Mouse (Mus musculus) neural tube, embryonic 15.5 days (tissue): ENCODE measurements around the gene Gpr153. TPM values are rescaled to one million over a fixed set of nuclear protein-coding genes. Genes with fewer than 3 reads are reported as not detected.
"Not testable (repeated sequence)": the region's sequence is repeated elsewhere in the genome, so short reads cannot be mapped to it uniquely, and the experiment has no call there.

ENCODE experiments used
- ATAC-seq: fragments of 200-750 bp; cut with Nextera tagmentation; 2 replicates; pipeline ENCODE4 v1.8.0; 2017; ENCODE audit warnings: mild to moderate bottlenecking, moderate TSS enrichment, moderate library complexity; ENCODE audit not compliant: low FRiP score
- H3K27ac ChIP-seq: fragments of 300-500 bp; sonication (generic); replicated peaks from 2 replicates; pipeline ENCODE4 v1.5.1; 2015; ENCODE audit warnings: mild to moderate bottlenecking, inconsistent platforms
- H3K27me3 ChIP-seq: fragments of 300-500 bp; sonication (generic); replicated peaks from 2 replicates; pipeline ENCODE4 v1.6.1; 2015; ENCODE audit warnings: inconsistent platforms
- H3K36me3 ChIP-seq: fragments of 300-500 bp; sonication (generic); 2 replicates; pipeline ENCODE4 v1.6.1; 2015; ENCODE audit warnings: inconsistent platforms
- H3K4me1 ChIP-seq: fragments of 300-500 bp; sonication (generic); 2 replicates; pipeline ENCODE4 v1.6.1; 2015; ENCODE audit warnings: inconsistent platforms
- H3K4me2 ChIP-seq: fragments of 300-500 bp; sonication (generic); 2 replicates; pipeline ENCODE4 v1.6.1; 2015; ENCODE audit warnings: inconsistent platforms, mild to moderate bottlenecking, moderate library complexity
- H3K4me3 ChIP-seq: fragments of 300-500 bp; sonication (generic); replicated peaks from 2 replicates; pipeline ENCODE4 v1.5.1; 2015; ENCODE audit warnings: mild to moderate bottlenecking, inconsistent platforms
- H3K9ac ChIP-seq: fragments of 300-500 bp; sonication (generic); replicated peaks from 2 replicates; pipeline ENCODE4 v1.6.1; 2015; ENCODE audit warnings: mild to moderate bottlenecking, inconsistent platforms
- H3K9me3 ChIP-seq: fragments of 300-500 bp; sonication (generic); replicated peaks from 2 replicates; pipeline ENCODE4 v1.6.1; 2016; ENCODE audit warnings: inconsistent platforms
- WGBS: fragments of 180-500 bp; shearing (Covaris S2); methylation state at CpG from one replicate; pipeline ENCODE4 v1.1.7; 2015; ENCODE audit warnings: mixed read lengths; 5-methylcytosine and 5-hydroxymethylcytosine counted together
- polyA plus RNA-seq: library from polyadenylated mRNA; unstranded; fragments of >200 nt; fragmentation: Nextera tagmentation; extraction: Ambion mirVana; gene quantifications from 2 replicates; pipeline ENCODE4 v1.2.1, GENCODE M21; 2015

Gpr153 gene
- polyA plus RNA-seq, result 17.7 and 20.8 TPM in 2 replicates

GRCm38 (mm10) chr4:152273621-152274236 lies at the start of gene Gpr153:
TSS of gene Gpr153 (plus strand) at chr4:152274232.
- WGBS, result under 1% methylated on average over 25 of the region's 48 CpGs

DNA sequence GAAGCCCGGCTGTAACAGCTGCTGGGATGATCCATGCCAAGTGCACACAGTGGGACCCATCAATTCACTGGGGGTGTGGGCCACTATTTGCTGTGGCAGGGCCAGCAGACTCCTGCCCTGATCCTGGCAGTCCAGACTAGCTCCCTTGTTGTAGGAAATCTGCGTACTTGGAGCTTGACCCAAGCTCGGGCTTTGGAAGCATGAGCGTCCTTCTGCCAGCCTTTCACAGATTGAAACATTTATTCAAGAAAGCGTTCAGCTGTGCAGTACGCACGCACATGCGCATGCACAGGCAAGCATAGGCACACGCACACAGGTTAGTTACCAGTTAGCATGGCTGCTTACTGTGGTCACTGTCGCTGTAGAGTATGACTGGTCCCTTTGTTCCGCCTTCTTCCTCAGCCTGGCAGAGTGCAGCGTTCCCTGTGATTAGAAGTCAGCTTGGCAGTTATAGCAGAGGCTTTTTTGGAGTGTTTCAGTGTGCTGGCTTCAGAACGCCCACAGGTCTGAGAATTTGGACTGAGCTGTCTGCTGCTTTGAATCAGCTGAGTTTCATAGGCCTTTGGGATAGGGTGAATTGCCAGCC lies 47.0 kb upstream of the Gpr153 start:
- H3K27me3 ChIP-seq, result no peaks in the 10 kb centered on the region
- no peak overlapping the region for H3K4me3 ChIP-seq
- H3K9ac ChIP-seq, result no peak overlapping the region
- H3K4me1 ChIP-seq, result peaks cover 35% of the 10 kb centered on the region
- peak; percentile 51 for ATAC-seq
- no peaks in the 10 kb centered on the region for H3K9me3 ChIP-seq
- peaks cover 24% of the 10 kb centered on the region for H3K36me3 ChIP-seq
- no peak overlapping the region for H3K4me2 ChIP-seq
- peak overlapping the region; percentile 79 for H3K27ac ChIP-seq
- 66% methylated on average over 13 of the region's 13 CpGs for WGBS

More at GRCm38 (mm10) chr4:152273621-152274236, at the start of gene Gpr153:
- H3K9me3 ChIP-seq, result no peaks in the 10 kb centered on the region
- peak within 1 kb of the TSS; percentile 65 for H3K4me3 ChIP-seq
- H3K36me3 ChIP-seq, result peaks cover 6% of the 10 kb centered on the region; the same call in 1 of the 2 replicates
- peak within 1 kb of the TSS; percentile 90 for H3K4me2 ChIP-seq
- H3K27ac ChIP-seq, result peak within 1 kb of the TSS; percentile 82
- H3K9ac ChIP-seq, result peak within 1 kb of the TSS; percentile 88
- ATAC-seq, result peak; percentile 76
- peaks cover 50% of the 10 kb centered on the region for H3K4me1 ChIP-seq
- H3K27me3 ChIP-seq, result peaks cover 24% of the 10 kb centered on the region

DNA sequence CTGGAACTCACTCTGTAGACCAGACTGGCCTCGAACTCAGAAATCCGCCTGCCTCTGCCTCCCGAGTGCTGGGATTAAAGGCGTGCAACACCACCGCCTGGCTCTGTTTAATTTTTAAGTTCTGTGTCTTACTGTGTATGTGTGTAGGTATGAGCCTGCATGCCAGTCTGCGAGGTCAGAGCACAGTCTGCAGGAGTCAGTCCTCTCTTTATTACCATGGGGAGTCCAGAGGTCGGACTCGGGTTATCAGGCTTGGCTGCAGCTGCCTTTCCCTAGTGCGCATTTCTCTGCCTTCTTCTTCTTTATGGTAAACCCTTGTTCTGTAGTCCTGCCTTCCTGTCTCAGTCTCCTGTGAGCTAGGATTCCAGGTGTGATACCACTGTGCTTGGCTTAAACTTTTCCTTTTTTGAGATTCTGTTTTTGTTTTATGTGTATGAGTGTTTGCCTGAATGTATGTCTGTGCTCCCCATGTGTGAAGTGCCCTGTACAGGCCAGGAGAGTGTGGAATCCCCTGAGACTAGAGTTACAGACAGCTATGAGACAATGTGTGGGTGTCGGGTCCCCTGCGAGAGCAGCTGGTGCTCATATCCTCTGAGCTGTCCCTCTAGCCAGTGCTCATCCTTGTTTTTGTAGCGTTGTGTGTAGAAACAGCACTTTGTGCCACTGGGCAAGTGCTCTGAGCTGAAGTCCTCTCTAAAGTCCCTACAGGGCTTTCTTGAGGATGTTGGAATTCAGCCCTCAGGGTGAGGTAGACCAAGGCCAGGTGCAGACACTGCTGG lies 46.1 kb upstream of the Gpr153 start:
- H3K27ac ChIP-seq, result peak overlapping the region; percentile 79
- 87% methylated on average over 12 of the region's 12 CpGs for WGBS

DNA sequence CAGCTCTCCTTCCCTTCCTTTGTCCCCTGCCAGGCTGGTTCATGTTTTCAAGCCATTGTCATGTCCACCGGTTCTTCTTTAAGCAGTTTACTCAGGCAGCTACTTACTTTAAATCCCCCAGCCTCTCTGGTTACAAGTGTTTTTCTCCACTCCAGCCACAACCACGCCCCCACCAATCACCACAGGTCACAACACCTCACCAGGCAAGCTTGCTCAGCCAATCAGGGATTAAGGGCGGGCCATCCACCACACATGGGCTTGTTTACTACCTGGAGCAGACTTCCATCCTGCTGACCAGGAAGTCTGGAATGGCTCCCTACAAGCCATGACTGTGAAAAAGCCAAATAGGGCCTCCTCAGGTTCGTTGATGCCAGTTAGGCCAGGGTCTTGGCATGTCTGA lies 43.7 kb upstream of the Gpr153 start:
- H3K9ac ChIP-seq, H3K4me3 ChIP-seq, H3K9me3 ChIP-seq, H3K4me2 ChIP-seq, H3K27me3 ChIP-seq, H3K27ac ChIP-seq, ATAC-seq: not testable (repeated sequence)
- peaks cover 15% of the 10 kb centered on the region for H3K36me3 ChIP-seq
- WGBS, result 54% methylated on average over 4 of the region's 4 CpGs
- H3K4me1 ChIP-seq, result peaks cover 25% of the 10 kb centered on the region

More for the DNA sequence above, 46.1 kb upstream of the Gpr153 start:
- Histone ChIP-seq H3K27me3 (no peaks in the 10 kb centered on the region), H3K4me1 (peaks cover 27% of the 10 kb centered on the region), H3K9me3 (no peaks in the 10 kb centered on the region), H3K4me3 (no peak overlapping the region), H3K36me3 (peaks cover 24% of the 10 kb centered on the region), H3K4me2 (no peak overlapping the region), H3K9ac (no peak overlapping the region)
- ATAC-seq, result no peak

- Histone ChIP-seq H3K9ac (no peak overlapping the region), H3K27ac (no peak overlapping the region), H3K4me1 (peaks cover 22% of the 10 kb centered on the region), H3K4me3 (no peak overlapping the region), H3K27me3 (no peaks in the 10 kb centered on the region), H3K36me3 (peaks cover 18% of the 10 kb centered on the region), H3K9me3 (no peaks in the 10 kb centered on the region), H3K4me2 (no peak overlapping the region)
- 88% methylated on average over 7 of the region's 7 CpGs for WGBS
- ATAC-seq, result no peak
Measured at GRCm38 (mm10) chr4:152231326-152231725, 42.7 kb upstream of the Gpr153 start.

DNA sequence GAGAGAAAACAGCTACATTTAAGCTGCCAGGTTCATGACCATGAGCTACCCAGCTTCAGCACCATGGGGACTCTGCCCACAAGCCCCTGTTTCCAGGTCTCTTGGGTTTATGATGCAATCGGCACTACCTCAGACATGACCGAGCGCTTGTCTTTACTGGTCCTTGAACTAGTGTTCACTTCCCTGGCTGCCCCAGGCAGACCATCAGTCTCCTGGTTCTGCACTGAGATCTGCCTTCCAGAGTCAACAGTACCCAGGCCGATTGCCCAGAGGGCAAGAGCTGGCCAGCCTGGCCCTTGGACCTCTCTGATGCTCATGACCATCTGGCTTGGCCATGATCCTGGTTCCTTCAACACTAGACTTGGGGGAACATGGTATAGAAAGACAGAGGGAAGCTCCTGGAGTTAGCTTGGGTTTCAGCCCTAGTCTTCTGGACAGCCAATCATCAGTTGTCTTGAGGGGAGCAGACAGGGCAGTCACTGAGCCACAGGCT lies 41.6 kb upstream of the Gpr153 start:
- no peak overlapping the region for H3K9ac ChIP-seq
- no peak for ATAC-seq
- no peak overlapping the region for H3K4me2 ChIP-seq
- H3K4me1 ChIP-seq, result peaks cover 11% of the 10 kb centered on the region
- no peak overlapping the region for H3K27ac ChIP-seq
- no peak overlapping the region for H3K4me3 ChIP-seq
- 90% methylated on average over 4 of the region's 4 CpGs for WGBS
- no peaks in the 10 kb centered on the region for H3K9me3 ChIP-seq
- peaks cover 28% of the 10 kb centered on the region for H3K36me3 ChIP-seq
- no peaks in the 10 kb centered on the region for H3K27me3 ChIP-seq

DNA sequence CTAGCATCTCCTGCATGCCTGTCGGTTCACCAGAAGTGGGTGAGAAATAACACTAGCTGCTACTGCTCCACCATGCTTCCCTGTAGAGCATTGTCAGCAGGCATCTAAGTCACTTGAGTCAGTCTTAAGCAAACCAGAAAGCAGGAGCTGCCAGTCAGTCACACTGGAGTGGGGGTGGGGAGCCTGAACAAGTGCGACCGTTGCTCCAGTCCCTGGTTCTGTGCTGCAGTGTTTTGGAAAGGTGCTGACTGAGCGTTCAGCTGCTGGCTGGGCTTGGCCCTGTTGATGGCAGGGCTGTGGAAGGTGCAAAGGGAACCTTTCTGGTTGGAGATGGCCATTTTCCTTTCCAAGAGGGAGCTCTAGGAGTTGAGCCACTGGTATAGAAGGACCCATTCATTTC lies 34.1 kb upstream of the Gpr153 start:
- Histone ChIP-seq H3K4me1 (peaks cover 5% of the 10 kb centered on the region), H3K9ac (no peak overlapping the region), H3K4me2 (no peak overlapping the region), H3K9me3 (no peaks in the 10 kb centered on the region), H3K27me3 (no peaks in the 10 kb centered on the region), H3K36me3 (peaks cover 45% of the 10 kb centered on the region), H3K4me3 (no peak overlapping the region), H3K27ac (no peak overlapping the region)
- ATAC-seq, result no peak
- WGBS, result 83% methylated on average over 4 of the region's 4 CpGs

DNA sequence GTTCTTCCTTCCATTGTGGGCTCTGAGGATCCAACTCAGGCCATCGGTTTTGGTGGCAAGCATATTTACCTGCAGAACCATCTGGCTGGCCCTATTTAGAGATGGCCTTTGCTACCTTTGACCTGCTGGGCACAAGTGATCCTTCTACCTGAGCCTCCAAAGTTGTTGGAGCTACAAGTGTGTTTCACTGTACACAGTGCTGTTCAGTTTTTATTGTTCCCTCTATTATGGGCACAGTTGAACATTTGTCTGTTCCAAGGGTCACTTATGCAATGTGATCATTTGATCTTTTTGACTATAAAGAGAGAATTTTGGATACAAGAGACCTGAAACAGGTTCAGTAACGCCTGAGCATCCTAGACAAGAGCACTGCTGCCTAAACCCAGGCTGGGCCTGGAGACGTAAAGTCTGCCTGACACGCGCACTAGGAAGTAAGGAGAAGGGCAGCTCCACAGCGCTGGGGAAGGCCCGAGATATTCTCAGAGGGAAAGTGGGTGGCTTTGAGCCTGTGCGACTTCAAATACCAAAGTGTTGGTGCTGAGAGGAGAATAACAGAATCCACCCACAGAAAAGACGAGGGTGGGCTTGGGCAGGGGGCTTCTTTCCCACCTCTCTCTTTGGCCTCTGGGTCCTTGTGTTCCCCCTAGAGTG lies 30.7 kb upstream of the Gpr153 start:
- H3K4me2 ChIP-seq, result no peak overlapping the region
- no peak overlapping the region for H3K9ac ChIP-seq
- 94% methylated on average over 9 of the region's 9 CpGs for WGBS
- ATAC-seq, result no peak
- no peaks in the 10 kb centered on the region for H3K27me3 ChIP-seq
- peaks cover 26% of the 10 kb centered on the region for H3K36me3 ChIP-seq
- H3K9me3 ChIP-seq, result no peaks in the 10 kb centered on the region
- no peak overlapping the region for H3K27ac ChIP-seq
- H3K4me3 ChIP-seq, result no peak overlapping the region
- H3K4me1 ChIP-seq, result peaks cover 25% of the 10 kb centered on the region

DNA sequence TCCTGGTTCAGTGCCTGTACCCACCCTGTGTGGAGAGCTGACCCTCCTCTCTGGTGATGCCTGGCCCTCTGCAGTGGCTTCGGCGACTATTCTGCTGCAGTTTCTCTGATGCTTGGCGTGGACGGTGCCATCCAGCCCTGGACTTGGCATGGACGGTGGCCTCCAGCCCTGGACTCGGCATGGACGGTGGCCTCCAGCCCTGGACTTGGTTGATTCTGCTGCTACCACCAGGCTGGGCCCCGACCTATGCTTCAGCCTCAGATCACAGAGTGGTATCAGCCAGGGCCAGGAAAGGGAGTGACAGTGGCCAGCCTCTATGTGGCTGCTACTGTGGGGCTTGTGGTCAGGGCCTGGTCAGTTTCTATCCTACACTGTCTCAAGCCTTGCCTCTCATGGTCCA lies 30.1 kb upstream of the Gpr153 start:
- no peak overlapping the region for H3K9ac ChIP-seq
- H3K4me1 ChIP-seq, result peaks cover 25% of the 10 kb centered on the region
- WGBS, result 95% methylated on average over 8 of the region's 8 CpGs
- H3K4me2 ChIP-seq, result no peak overlapping the region
- H3K9me3 ChIP-seq, result no peaks in the 10 kb centered on the region
- H3K36me3 ChIP-seq, result peaks cover 23% of the 10 kb centered on the region
- no peak for ATAC-seq
- no peak overlapping the region for H3K27ac ChIP-seq
- H3K4me3 ChIP-seq, result no peak overlapping the region
- H3K27me3 ChIP-seq, result no peaks in the 10 kb centered on the region

GRCm38 (mm10) chr4:152244545-152245522 lies 29.2 kb upstream of the Gpr153 start:
- H3K9me3 ChIP-seq, result no peaks in the 10 kb centered on the region
- ATAC-seq, result no peak
- peaks cover 17% of the 10 kb centered on the region for H3K36me3 ChIP-seq
- H3K4me1 ChIP-seq, result peaks cover 25% of the 10 kb centered on the region
- no peak overlapping the region for H3K4me2 ChIP-seq
- WGBS, result 86% methylated on average over 11 of the region's 11 CpGs
- H3K9ac ChIP-seq, result no peak overlapping the region
- H3K4me3 ChIP-seq, result no peak overlapping the region
- H3K27me3 ChIP-seq, result no peaks in the 10 kb centered on the region
- H3K27ac ChIP-seq, result peak overlapping the region; percentile 47; the same call in 1 of the 2 replicates
